In genomic region chrX:13386354-13386753, GRCm38 (mm10) we compare ENCODE assay signal across 17 mouse cellular contexts.
DNase-seq lines count a peak whose midpoint lies in the region; ATAC-seq and TF ChIP-seq lines count a peak whose summit lies in the region.
"Had no signal": no experiment of that assay in that cellular context is flagged by ENCODE, and none has a peak within 500 bp of the region (broad histone marks: within the 10 kb centered on the region; RNA-seq: fewer than 3 reads in every experiment).

No protein-coding gene starts in this region.

- ATAC-seq in intestine, embryonic 14.5 days (replicated peaks; ENCODE audit: low FRiP score, low TSS enrichment, low read depth), result no peak
- ATAC-seq in intestine, embryonic 15.5 days, result no peak; the same call in 1 of the 2 replicates
- ATAC-seq in intestine, postnatal 0 days, result peak; percentile 38; the same call in 1 of the 2 replicates
- no peak for ATAC-seq in hindbrain, embryonic 14.5 days (ENCODE audit: low FRiP score)
- ATAC-seq: Patski had no signal

- H3K27ac ChIP-seq in intestine, embryonic 14.5 days (ENCODE audit: low read depth), result no peak overlapping the region
- H3K27ac ChIP-seq in intestine, embryonic 15.5 days, result no peak overlapping the region
- H3K27ac ChIP-seq in intestine, postnatal 0 days (ENCODE audit: low read depth, low read length), result no peak overlapping the region
- no peak overlapping the region for H3K27ac ChIP-seq in hindbrain, embryonic 14.5 days
- H3K27ac ChIP-seq: hindbrain, embryonic 15.5 days; left cerebral cortex, adult 2 months; limb, embryonic 15.5 days; midbrain, embryonic 12.5 days had no signal

- no peak overlapping the region for H3K4me3 ChIP-seq in intestine, embryonic 14.5 days (ENCODE audit: low read depth, low read length)
- no peak overlapping the region for H3K4me3 ChIP-seq in intestine, embryonic 15.5 days (replicated peaks)
- H3K4me3 ChIP-seq in intestine, postnatal 0 days (ENCODE audit: low read depth, low read length), result no peak overlapping the region
- no peak overlapping the region for H3K4me3 ChIP-seq in hindbrain, embryonic 14.5 days (replicated peaks; ENCODE audit: low read length)
- H3K4me3 ChIP-seq: hindbrain, embryonic 15.5 days; left cerebral cortex, adult 2 months; limb, embryonic 15.5 days; midbrain, embryonic 12.5 days; myocyte had no signal

- H3K36me3 ChIP-seq in intestine, embryonic 14.5 days (ENCODE audit: control insufficient read depth, insufficient read depth, low read length), result no peaks in the 10 kb centered on the region
- H3K36me3 ChIP-seq in intestine, embryonic 15.5 days, result no peaks in the 10 kb centered on the region
- H3K36me3 ChIP-seq in intestine, postnatal 0 days (ENCODE audit: control insufficient read depth, insufficient read depth), result no peaks in the 10 kb centered on the region
- no peaks in the 10 kb centered on the region for H3K36me3 ChIP-seq in hindbrain, embryonic 14.5 days (replicated peaks; ENCODE audit: control insufficient read depth, insufficient read depth)
- H3K36me3 ChIP-seq: hindbrain, embryonic 15.5 days; limb, embryonic 15.5 days; midbrain, embryonic 12.5 days had no signal

- 87% methylated on average over 9 of the region's 9 CpGs for WGBS in intestine, embryonic 14.5 days
- 81% methylated on average over 9 of the region's 9 CpGs for WGBS in intestine, embryonic 15.5 days
- WGBS in intestine, postnatal 0 days, result 65% methylated on average over 9 of the region's 9 CpGs
- 91% methylated on average over 9 of the region's 9 CpGs for WGBS in hindbrain, embryonic 14.5 days

- DNase-seq in intestine, embryonic 14.5 days (ENCODE audit: low spot score), result peak; percentile 50
- DNase-seq in 416B (ENCODE audit: low read depth), result peak; percentile 73
- peak; percentile 4 for DNase-seq in adrenal gland, adult 8-10 months
- DNase-seq in hindbrain, embryonic 14.5 days (ENCODE audit: low spot score), result no peak
- no peak for DNase-seq in heart, postnatal 25 days (ENCODE audit: low spot score)
- DNase-seq in neural tube, embryonic 10.5 days (ENCODE audit: extremely low spot score, low spot score), result no peak
- DNase-seq: cerebellum, adult 9-10 months; embryo, embryonic 11 days; right cerebral cortex, postnatal 25 days had no signal

- 0 out of 2 replicates have a peak, but pooled peaks cover 2% of the 10 kb centered on the region for H3K27me3 ChIP-seq in intestine, embryonic 14.5 days (replicated peaks; ENCODE audit: control insufficient read depth, insufficient read depth, low read length)
- no peaks in the 10 kb centered on the region for H3K27me3 ChIP-seq in intestine, embryonic 15.5 days (replicated peaks)
- H3K27me3 ChIP-seq in intestine, postnatal 0 days (replicated peaks; ENCODE audit: control insufficient read depth, insufficient read depth, low read length), result no peaks in the 10 kb centered on the region
- no peaks in the 10 kb centered on the region for H3K27me3 ChIP-seq in hindbrain, embryonic 14.5 days (ENCODE audit: control insufficient read depth, insufficient read depth, low read length)
- H3K27me3 ChIP-seq: hindbrain, embryonic 15.5 days; limb, embryonic 15.5 days; midbrain, embryonic 12.5 days; Patski had no signal

- H3K9me3 ChIP-seq in intestine, embryonic 14.5 days (ENCODE audit: control insufficient read depth, low read length), result no peaks in the 10 kb centered on the region
- no peaks in the 10 kb centered on the region for H3K9me3 ChIP-seq in intestine, embryonic 15.5 days
- H3K9me3 ChIP-seq in intestine, postnatal 0 days (ENCODE audit: control insufficient read depth), result no peaks in the 10 kb centered on the region
- no peaks in the 10 kb centered on the region; the same call in 1 of the 2 replicates for H3K9me3 ChIP-seq in hindbrain, embryonic 14.5 days (ENCODE audit: control insufficient read depth, low read length)
- H3K9me3 ChIP-seq: hindbrain, embryonic 15.5 days; limb, embryonic 15.5 days had no signal

- no peaks in the 10 kb centered on the region for H3K4me1 ChIP-seq in intestine, embryonic 14.5 days (replicated peaks; ENCODE audit: control insufficient read depth, insufficient read depth, low read length)
- H3K4me1 ChIP-seq in intestine, embryonic 15.5 days (replicated peaks), result no peaks in the 10 kb centered on the region
- no peaks in the 10 kb centered on the region for H3K4me1 ChIP-seq in intestine, postnatal 0 days (replicated peaks; ENCODE audit: control insufficient read depth, insufficient read depth, low read length)
- H3K4me1 ChIP-seq in hindbrain, embryonic 14.5 days (replicated peaks; ENCODE audit: control insufficient read depth, insufficient read depth, low read length), result no peaks in the 10 kb centered on the region
- H3K4me1 ChIP-seq: hindbrain, embryonic 15.5 days; limb, embryonic 15.5 days; midbrain, embryonic 12.5 days had no signal

- H3K9ac ChIP-seq in intestine, embryonic 14.5 days (ENCODE audit: low read length), result no peak overlapping the region
- no peak overlapping the region for H3K9ac ChIP-seq in intestine, embryonic 15.5 days
- no peak overlapping the region for H3K9ac ChIP-seq in intestine, postnatal 0 days (ENCODE audit: low read depth, low read length)
- H3K9ac ChIP-seq in hindbrain, embryonic 14.5 days, result no peak overlapping the region
- H3K9ac ChIP-seq: hindbrain, embryonic 15.5 days; limb, embryonic 15.5 days; midbrain, embryonic 12.5 days had no signal

- no peak for TF ChIP-seq CTCF in intestine, postnatal 0 days (IDR thresholded peaks at IDR 0.05; ENCODE audit: low read depth)

- no peak overlapping the region for H3K4me2 ChIP-seq in intestine, embryonic 14.5 days (ENCODE audit: low read length)
- H3K4me2 ChIP-seq in intestine, embryonic 15.5 days (replicated peaks), result no peak overlapping the region
- no peak overlapping the region for H3K4me2 ChIP-seq in intestine, postnatal 0 days (replicated peaks; ENCODE audit: low read depth)
- H3K4me2 ChIP-seq in hindbrain, embryonic 14.5 days (replicated peaks), result no peak overlapping the region
- H3K4me2 ChIP-seq: hindbrain, embryonic 15.5 days; limb, embryonic 15.5 days; midbrain, embryonic 12.5 days had no signal

- intact Hi-C loops in heart, postnatal 25 days (cut with DNase I), result no loop called here

Comparison
In these comparisons a context has a peak if more than half of its experiments do, and no peak if none do; other contexts are left out.
1. DNase-seq: peak in intestine, embryonic 14.5 days (single experiment), 416B (single experiment) and adrenal gland, adult 8-10 months (single experiment); none in hindbrain, embryonic 14.5 days (single experiment), heart, postnatal 25 days (single experiment) and neural tube, embryonic 10.5 days (single experiment).